Mouse (Mus musculus): Measurements from ENCODE around the gene Dnajc27.

Gene Dnajc27

GRCm38 (mm10) chr12:4082132-4083001 is at the start of gene Dnajc27:
Dnajc27 (plus strand) TSS chr12:4082583.
- DNase-seq = peak; percentile 95

- DNase-seq = no peak
Measured at GRCm38 (mm10) chr12:4036157-4036556, 46.2 kb upstream of the Dnajc27 start.

GRCm38 (mm10) chr12:4037511-4037910 is 44.9 kb upstream of the Dnajc27 start:
- DNase-seq = no peak

- peak; percentile 85 for DNase-seq
Measured at GRCm38 (mm10) chr12:4038061-4039041, 44.0 kb upstream of the Dnajc27 start, which contains the start of gene Efr3b. Efr3b (minus strand) TSS chr12:4038915.

GRCm38 (mm10) chr12:4039046-4039445 is 43.3 kb upstream of the Dnajc27 start:
- DNase-seq = no peak

GRCm38 (mm10) chr12:4042411-4042810 is 40.0 kb upstream of the Dnajc27 start:
- DNase-seq = no peak

- DNase-seq = no peak
Measured at GRCm38 (mm10) chr12:4045992-4046391, 36.4 kb upstream of the Dnajc27 start.

- no peak for DNase-seq
Measured at GRCm38 (mm10) chr12:4048031-4048430, 34.4 kb upstream of the Dnajc27 start.

GRCm38 (mm10) chr12:4050861-4051425 is 31.4 kb upstream of the Dnajc27 start:
- DNase-seq = no peak

- no peak for DNase-seq
Measured at GRCm38 (mm10) chr12:4053643-4054042, 28.7 kb upstream of the Dnajc27 start.

GRCm38 (mm10) chr12:4054845-4055244 is 27.5 kb upstream of the Dnajc27 start:
- no peak for DNase-seq

GRCm38 (mm10) chr12:4058321-4058720 is 24.1 kb upstream of the Dnajc27 start:
- DNase-seq = peak; percentile 6

- DNase-seq = no peak
Measured at GRCm38 (mm10) chr12:4059683-4060082, 22.7 kb upstream of the Dnajc27 start.

- DNase-seq = no peak
Measured at GRCm38 (mm10) chr12:4065498-4065897, 16.9 kb upstream of the Dnajc27 start.

- DNase-seq = no peak
Measured at GRCm38 (mm10) chr12:4065944-4066343, 16.4 kb upstream of the Dnajc27 start.

GRCm38 (mm10) chr12:4066681-4067459 is 15.5 kb upstream of the Dnajc27 start:
- no peak for DNase-seq

- no peak for DNase-seq
Measured at GRCm38 (mm10) chr12:4068551-4068950, 13.8 kb upstream of the Dnajc27 start.

GRCm38 (mm10) chr12:4071671-4072070 is 10.7 kb upstream of the Dnajc27 start:
- no peak for DNase-seq

- DNase-seq = no peak
Measured at GRCm38 (mm10) chr12:4075407-4075806, 7.0 kb upstream of the Dnajc27 start.

- DNase-seq = no peak
Measured at GRCm38 (mm10) chr12:4076383-4076782, 6.0 kb upstream of the Dnajc27 start.

GRCm38 (mm10) chr12:4078069-4078468 is 4.3 kb upstream of the Dnajc27 start:
- no peak for DNase-seq

- DNase-seq = peak; percentile 84
Measured at GRCm38 (mm10) chr12:4080311-4080710, 2.1 kb upstream of the Dnajc27 start.

Data from lung, postnatal 36 days (tissue).